Mouse (Mus musculus) heart, postnatal 36 days (tissue): Measurements from ENCODE around the gene Krtcap2. TPM values are rescaled to one million over a fixed set of nuclear protein-coding genes. Genes with fewer than 3 reads are reported as not detected.

Experiments used
- DNase-seq, 2 experiments: peaks; one replicate each; pipeline ENCODE4 v3.0.0; 2021 to 2022
- intact Hi-C: fragments of 180-260 bp; cut with DNase I; formaldehyde crosslinking; loops from one replicate; pipeline ENCODE4 v1.15.1; 2025
- total RNA-seq, 2 experiments: library from RNA; stranded (reverse); gene quantifications; 2 replicates each; pipeline ENCODE4 v1.2.3; 2021

Krtcap2 gene
- total RNA-seq, 2 experiments from 2014 or later = 82.3 to 87.0 TPM

- intact Hi-C loops = no loop called here
- DNase-seq = no peak
Measured at GRCm38 (mm10) chr3:89224796-89225195, 21.0 kb upstream of the Krtcap2 start.

GRCm38 (mm10) chr3:89225321-89225815 lies 20.4 kb upstream of the Krtcap2 start:
- DNase-seq = no peak
- intact Hi-C loops = no loop called here

- intact Hi-C loops = no loop called here
- no peak for DNase-seq
Measured at GRCm38 (mm10) chr3:89225918-89226317, 19.8 kb upstream of the Krtcap2 start.

- intact Hi-C loops = no loop called here
- no peak for DNase-seq
Measured at GRCm38 (mm10) chr3:89226361-89226760, 19.4 kb upstream of the Krtcap2 start.

GRCm38 (mm10) chr3:89226900-89227299 lies 18.9 kb upstream of the Krtcap2 start, which contains the start of gene Mtx1:
TSS of gene Mtx1 (minus strand) at chr3:89227088.
- DNase-seq = no peak
- intact Hi-C loops = no loop called here

- intact Hi-C loops = no loop called here
Measured at GRCm38 (mm10) chr3:89227307-89228179, 18.2 kb upstream of the Krtcap2 start.

GRCm38 (mm10) chr3:89228180-89228549 lies 17.6 kb upstream of the Krtcap2 start:
- peak; percentile 91 to 92 for DNase-seq
- intact Hi-C loops = no loop called here

More at GRCm38 (mm10) chr3:89227307-89228179, 18.2 kb upstream of the Krtcap2 start:
- DNase-seq = peak; percentile 75 to 77

GRCm38 (mm10) chr3:89228836-89229235 lies 16.9 kb upstream of the Krtcap2 start, which contains the start of gene Muc1:
TSS of gene Muc1 (plus strand) at chr3:89229057.
- DNase-seq = no peak

GRCm38 (mm10) chr3:89229276-89229675 lies 16.5 kb upstream of the Krtcap2 start:
- intact Hi-C loops = no loop called here
- no peak for DNase-seq

More at GRCm38 (mm10) chr3:89228836-89229235, 16.9 kb upstream of the Krtcap2 start, which contains the start of gene Muc1:
- intact Hi-C loops = no loop called here

GRCm38 (mm10) chr3:89230561-89230960 lies 15.2 kb upstream of the Krtcap2 start:
- DNase-seq = no peak
- intact Hi-C loops = no loop called here

GRCm38 (mm10) chr3:89231345-89231744 lies 14.4 kb upstream of the Krtcap2 start:
- no peak for DNase-seq
- intact Hi-C loops = no loop called here

GRCm38 (mm10) chr3:89231772-89232275 lies 13.9 kb upstream of the Krtcap2 start:
- intact Hi-C loops = no loop called here

GRCm38 (mm10) chr3:89232614-89233013 lies 13.2 kb upstream of the Krtcap2 start:
- DNase-seq = no peak
- intact Hi-C loops = no loop called here

More at GRCm38 (mm10) chr3:89231772-89232275, 13.9 kb upstream of the Krtcap2 start:
- no peak for DNase-seq

- intact Hi-C loops = no loop called here
- peak; percentile 22 to 24 for DNase-seq
Measured at GRCm38 (mm10) chr3:89233562-89234110, 12.1 kb upstream of the Krtcap2 start.

GRCm38 (mm10) chr3:89236516-89236915 lies 9.2 kb upstream of the Krtcap2 start:
- intact Hi-C loops = no loop called here
- no peak for DNase-seq

GRCm38 (mm10) chr3:89237682-89238081 lies 8.1 kb upstream of the Krtcap2 start:
- no peak for DNase-seq
- intact Hi-C loops = no loop called here

GRCm38 (mm10) chr3:89238494-89238893 lies 7.3 kb upstream of the Krtcap2 start:
- intact Hi-C loops = no loop called here
- DNase-seq = no peak

GRCm38 (mm10) chr3:89242331-89242895 lies 3.4 kb upstream of the Krtcap2 start:
- DNase-seq = peak in 1 of 2 experiments; percentile 67
- intact Hi-C loops = no loop called here

GRCm38 (mm10) chr3:89243609-89244008 lies 2.2 kb upstream of the Krtcap2 start:
- intact Hi-C loops = no loop called here
- no peak for DNase-seq

GRCm38 (mm10) chr3:89244158-89244981 lies 1.4 kb upstream of the Krtcap2 start:
- no peak for DNase-seq

More at GRCm38 (mm10) chr3:89244158-89244981, 1.4 kb upstream of the Krtcap2 start:
- intact Hi-C loops = no loop called here
